In the genomic region with DNA sequence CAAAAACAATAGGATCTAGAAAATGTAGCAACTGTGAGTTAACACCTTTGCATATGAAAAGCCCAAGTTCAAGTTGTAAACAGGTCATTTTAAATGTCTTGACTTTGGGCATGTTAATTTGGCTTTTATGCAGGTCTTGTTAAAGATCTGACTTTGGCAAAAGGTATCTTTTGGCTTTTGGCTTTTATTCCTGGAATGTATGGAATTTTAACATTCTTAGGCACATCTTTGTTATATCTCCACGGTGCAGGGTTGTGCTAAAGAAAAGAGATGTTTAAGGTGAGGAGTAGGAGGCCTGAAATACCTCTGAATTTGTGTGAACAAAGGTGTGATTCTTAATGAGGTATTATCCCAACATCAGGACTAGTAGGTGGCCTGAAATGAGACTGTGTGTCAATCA, we compare ENCODE assay signal across 26 mouse cellular contexts.
"Had no signal": no experiment of that assay in that cellular context is flagged by ENCODE, and none has a peak within 500 bp of the region (broad histone marks: within the 10 kb centered on the region; RNA-seq: fewer than 3 reads in every experiment).

No protein-coding gene starts in this region.

- H3K9me3 ChIP-seq: embryonic facial prominence, embryonic 12.5 days; embryonic facial prominence, embryonic 13.5 days; embryonic facial prominence, embryonic 15.5 days; forebrain, embryonic 12.5 days; forebrain, embryonic 13.5 days; forebrain, embryonic 15.5 days; heart, embryonic 10.5 days had no signal

- H3K9ac ChIP-seq: embryonic facial prominence, embryonic 12.5 days; embryonic facial prominence, embryonic 13.5 days; embryonic facial prominence, embryonic 15.5 days; forebrain, embryonic 12.5 days; forebrain, embryonic 13.5 days; forebrain, embryonic 15.5 days; forebrain, postnatal 0 days had no signal

- H3K4me3 ChIP-seq: embryonic facial prominence, embryonic 12.5 days; embryonic facial prominence, embryonic 13.5 days; embryonic facial prominence, embryonic 15.5 days; erythroblast, embryonic 14.5 days; forebrain, embryonic 10.5 days; forebrain, embryonic 12.5 days; forebrain, embryonic 13.5 days; forebrain, embryonic 15.5 days; gastrocnemius, adult 2 months; heart, adult 2 months; heart, embryonic 10.5 days had no signal

- ATAC-seq: forebrain, embryonic 13.5 days; forebrain, embryonic 15.5 days; forebrain, embryonic 16.5 days; forebrain, postnatal 0 days had no signal

- H3K36me3 ChIP-seq: embryonic facial prominence, embryonic 12.5 days; embryonic facial prominence, embryonic 13.5 days; embryonic facial prominence, embryonic 15.5 days; forebrain, embryonic 10.5 days; forebrain, embryonic 12.5 days; forebrain, embryonic 15.5 days; heart, embryonic 10.5 days had no signal

- DNase-seq: cerebellum, adult 9-11 months; cerebellum, postnatal 10 days; cerebellum, postnatal 14 days; cerebellum, postnatal 25 days; cerebellum, postnatal 36 days; embryo, embryonic 11 days; forebrain, postnatal 0 days; gastrocnemius, adult 2 months; gastrocnemius, postnatal 10 days; gastrocnemius, postnatal 14 days; gastrocnemius, postnatal 25 days; gastrocnemius, postnatal 36 days; heart, adult 11 months; heart, adult 18-20 months; heart, adult 2 months had no signal

- H3K27me3 ChIP-seq: embryonic facial prominence, embryonic 12.5 days; embryonic facial prominence, embryonic 13.5 days; embryonic facial prominence, embryonic 15.5 days; forebrain, embryonic 12.5 days; forebrain, embryonic 13.5 days; forebrain, embryonic 15.5 days had no signal

- H3K4me2 ChIP-seq: embryonic facial prominence, embryonic 12.5 days; embryonic facial prominence, embryonic 13.5 days; embryonic facial prominence, embryonic 15.5 days; forebrain, embryonic 12.5 days; forebrain, embryonic 13.5 days; forebrain, embryonic 15.5 days; heart, embryonic 11.5 days had no signal

- H3K4me1 ChIP-seq: embryonic facial prominence, embryonic 12.5 days; embryonic facial prominence, embryonic 13.5 days; embryonic facial prominence, embryonic 15.5 days; forebrain, embryonic 10.5 days; forebrain, embryonic 12.5 days; forebrain, embryonic 13.5 days; forebrain, embryonic 15.5 days; heart, embryonic 10.5 days had no signal

- H3K27ac ChIP-seq: embryonic facial prominence, embryonic 12.5 days; embryonic facial prominence, embryonic 13.5 days; embryonic facial prominence, embryonic 15.5 days; forebrain, embryonic 10.5 days; forebrain, embryonic 12.5 days; forebrain, embryonic 13.5 days; forebrain, embryonic 15.5 days; gastrocnemius, adult 2 months; heart, adult 2 months; heart, embryonic 10.5 days had no signal
